Mouse (Mus musculus): ENCODE measurements at regions not wholly inside any gene's neighbourhood (a gene's known extent, or its start where the extent isn't known, plus 50 kb on each side); places are given as distances from the start of the nearest gene placed in this dataset.
A peak's percentile ranks its signal among the peaks of the same experiment; 100 is the strongest.

DNA sequence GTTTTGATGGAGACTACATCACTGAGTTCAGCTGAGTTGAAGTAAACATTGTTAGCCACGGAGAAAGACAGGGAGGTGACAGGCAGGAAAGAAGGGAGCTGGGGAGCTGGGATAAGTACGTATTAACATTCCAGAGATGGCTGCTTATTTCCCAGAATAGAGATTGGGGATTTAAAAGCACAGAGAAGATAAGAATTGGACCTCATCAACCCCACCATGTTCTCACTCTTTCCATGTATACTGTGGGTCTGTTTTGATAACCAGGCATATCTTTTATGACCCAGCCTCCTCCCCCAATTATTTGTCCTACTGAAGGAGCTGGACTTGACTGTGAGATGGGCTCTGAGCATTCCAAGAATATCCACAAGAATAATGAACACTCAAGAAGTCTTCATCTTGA lies 61.4 kb upstream of the Cd28 start:
- 17% methylated on average over 2 of the region's 2 CpGs for WGBS
- Histone ChIP-seq H3K4me3 (ENCODE audit: low read length) (no peak overlapping the region), H3K27me3 (ENCODE audit: control insufficient read depth, insufficient read depth, low read depth, low read length) (no peaks in the 10 kb centered on the region), H3K4me2 (ENCODE audit: low read depth, low read length) (no peak overlapping the region), H3K9me3 (ENCODE audit: control insufficient read depth, low read length) (no peaks in the 10 kb centered on the region), H3K9ac (ENCODE audit: low read length) (no peak overlapping the region), H3K27ac (ENCODE audit: low read length) (no peak overlapping the region), H3K4me1 (replicated peaks; ENCODE audit: control insufficient read depth, insufficient read depth, low read length) (peaks cover 15% of the 10 kb centered on the region; the same call in 1 of the 2 replicates), H3K36me3 (ENCODE audit: control insufficient read depth, insufficient read depth, low read length) (no peaks in the 10 kb centered on the region)
- ATAC-seq (ENCODE audit: low read depth), result no peak

DNA sequence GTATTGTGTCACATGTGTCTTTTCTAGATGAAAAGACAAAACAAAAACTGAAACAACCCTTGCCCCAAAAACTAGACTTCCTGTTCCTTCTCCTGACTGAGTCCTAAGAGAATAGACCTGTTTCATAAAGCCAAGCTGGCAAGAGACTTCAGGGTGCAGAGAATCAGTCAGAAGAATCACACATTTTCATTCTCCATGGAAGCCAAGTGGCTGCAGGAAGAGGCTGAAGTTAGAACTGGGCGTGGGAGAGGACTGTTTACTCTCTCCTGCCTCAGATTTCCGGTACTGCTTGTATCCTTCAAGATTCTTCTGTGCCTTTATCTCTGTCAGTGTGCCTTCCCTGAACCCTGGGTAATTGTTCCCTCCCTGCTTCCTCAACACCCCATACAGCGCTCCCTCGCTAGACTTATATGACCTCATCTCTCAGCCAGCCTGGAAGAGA lies 64.0 kb upstream of the Cd28 start:
- no peak overlapping the region for H3K4me2 ChIP-seq (ENCODE audit: low read depth, low read length)
- WGBS, result 13% methylated on average over 4 of the region's 4 CpGs
- H3K4me1 ChIP-seq (replicated peaks; ENCODE audit: control insufficient read depth, insufficient read depth, low read length), result peaks cover 14% of the 10 kb centered on the region; the same call in 1 of the 2 replicates
- peak; percentile 88 for ATAC-seq (ENCODE audit: low read depth)
- H3K4me3 ChIP-seq (ENCODE audit: low read length), result no peak overlapping the region
- H3K27me3 ChIP-seq (ENCODE audit: control insufficient read depth, insufficient read depth, low read depth, low read length), result no peaks in the 10 kb centered on the region
- H3K9me3 ChIP-seq (ENCODE audit: control insufficient read depth, low read length), result no peaks in the 10 kb centered on the region
- H3K36me3 ChIP-seq (ENCODE audit: control insufficient read depth, insufficient read depth, low read length), result no peaks in the 10 kb centered on the region
- H3K9ac ChIP-seq (ENCODE audit: low read length), result no peak overlapping the region
- peak overlapping the region; percentile 23; the same call in 1 of the 2 replicates for H3K27ac ChIP-seq (ENCODE audit: low read length)

DNA sequence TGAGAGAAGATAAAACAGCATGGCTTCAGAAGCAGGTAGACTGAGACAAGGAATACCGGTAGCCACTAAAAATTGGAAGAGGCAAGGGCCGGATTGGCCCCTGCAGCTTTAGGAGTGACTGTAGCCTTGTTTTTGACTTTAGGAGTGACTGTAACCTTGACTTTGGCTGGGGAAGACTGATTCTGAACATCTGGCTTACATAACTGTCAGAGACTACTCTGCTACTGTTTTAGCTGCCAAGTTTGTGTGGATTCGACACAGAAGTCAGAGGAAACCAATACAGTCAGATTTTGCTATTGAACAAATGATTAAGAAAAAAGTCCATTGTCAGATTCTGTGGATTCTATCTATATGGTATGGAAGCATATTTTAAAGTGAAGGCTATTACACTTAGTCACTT lies 66.4 kb upstream of the Cd28 start:
- H3K4me3 ChIP-seq (ENCODE audit: low read length), result no peak overlapping the region
- H3K9me3 ChIP-seq (ENCODE audit: control insufficient read depth, low read length), result no peaks in the 10 kb centered on the region
- no peaks in the 10 kb centered on the region for H3K27me3 ChIP-seq (ENCODE audit: control insufficient read depth, insufficient read depth, low read depth, low read length)
- no peak overlapping the region for H3K9ac ChIP-seq (ENCODE audit: low read length)
- no peak overlapping the region for H3K27ac ChIP-seq (ENCODE audit: low read length)
- ATAC-seq (ENCODE audit: low read depth), result no peak; the same call in 1 of the 2 replicates
- 51% methylated on average over 3 of the region's 3 CpGs for WGBS
- H3K36me3 ChIP-seq (ENCODE audit: control insufficient read depth, insufficient read depth, low read length), result no peaks in the 10 kb centered on the region
- no peak overlapping the region for H3K4me2 ChIP-seq (ENCODE audit: low read depth, low read length)
- H3K4me1 ChIP-seq (replicated peaks; ENCODE audit: control insufficient read depth, insufficient read depth, low read length), result peaks cover 10% of the 10 kb centered on the region; the same call in 1 of the 2 replicates

DNA sequence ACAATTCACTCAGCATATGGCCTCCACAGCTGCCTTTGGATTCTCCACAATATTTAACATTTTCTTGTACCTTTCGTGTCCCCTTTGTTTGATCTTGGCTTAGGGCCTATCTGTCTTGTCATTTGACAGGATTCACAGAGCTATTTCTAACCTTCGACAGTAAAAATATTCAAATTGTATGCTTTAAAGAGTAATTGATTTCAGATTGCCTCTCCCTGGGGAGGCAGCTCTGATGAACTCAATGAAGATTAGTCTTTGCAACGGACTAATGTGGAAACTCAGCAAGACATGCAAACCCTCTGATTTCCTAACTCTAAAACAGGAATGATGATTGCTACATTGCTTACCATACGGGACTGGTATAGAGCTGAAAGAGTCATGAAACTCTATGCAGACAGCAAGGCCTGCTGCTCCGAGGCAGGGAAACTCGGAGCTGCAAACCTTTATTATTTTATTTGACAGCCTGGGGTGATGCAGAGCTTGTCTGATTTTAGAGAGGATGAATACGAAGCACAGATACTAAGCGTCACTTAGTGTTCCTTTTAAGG lies 67.2 kb upstream of the Cd28 start:
- no peak overlapping the region for H3K4me3 ChIP-seq (ENCODE audit: low read length)
- no peaks in the 10 kb centered on the region for H3K27me3 ChIP-seq (ENCODE audit: control insufficient read depth, insufficient read depth, low read depth, low read length)
- 72% methylated on average over 8 of the region's 8 CpGs for WGBS
- H3K36me3 ChIP-seq (ENCODE audit: control insufficient read depth, insufficient read depth, low read length), result no peaks in the 10 kb centered on the region
- ATAC-seq (ENCODE audit: low read depth), result no peak
- H3K4me2 ChIP-seq (ENCODE audit: low read depth, low read length), result no peak overlapping the region
- H3K9ac ChIP-seq (ENCODE audit: low read length), result no peak overlapping the region
- H3K9me3 ChIP-seq (ENCODE audit: control insufficient read depth, low read length), result no peaks in the 10 kb centered on the region
- no peak overlapping the region for H3K27ac ChIP-seq (ENCODE audit: low read length)
- H3K4me1 ChIP-seq (replicated peaks; ENCODE audit: control insufficient read depth, insufficient read depth, low read length), result peaks cover 10% of the 10 kb centered on the region; the same call in 1 of the 2 replicates

DNA sequence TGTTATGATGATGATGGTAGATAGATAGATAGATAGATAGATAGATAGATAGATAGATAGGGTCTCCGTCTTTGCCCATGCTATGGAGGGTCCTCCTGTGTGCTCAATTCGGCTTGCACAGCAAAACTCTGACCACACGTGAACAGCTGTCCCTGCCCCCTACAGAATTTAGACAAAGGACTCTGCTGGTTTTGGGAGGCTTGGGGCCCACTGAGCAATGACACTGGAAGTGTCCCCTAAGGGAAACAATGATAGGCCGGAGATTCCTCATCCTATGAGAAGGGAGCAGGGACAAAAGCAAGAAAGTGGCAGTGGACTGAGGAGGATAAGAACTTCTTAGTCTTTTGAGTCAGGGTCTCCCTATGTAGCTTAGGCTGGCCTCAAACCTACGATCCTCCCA lies 69.8 kb upstream of the Cd28 start:
- ATAC-seq (ENCODE audit: low read depth), result no peak
- 83% methylated on average over 5 of the region's 5 CpGs for WGBS

GRCm38 (mm10) chr1:60646174-60646573 lies 70.4 kb upstream of the Cd28 start:
- H3K36me3 ChIP-seq (ENCODE audit: control insufficient read depth, insufficient read depth, low read length), result no peaks in the 10 kb centered on the region
- ATAC-seq (ENCODE audit: low read depth), result peak; percentile 35; the same call in 1 of the 2 replicates
- no peak overlapping the region for H3K4me2 ChIP-seq (ENCODE audit: low read depth, low read length)
- H3K4me3 ChIP-seq (ENCODE audit: low read length), result no peak overlapping the region
- 39% methylated on average over 5 of the region's 5 CpGs for WGBS
- no peak overlapping the region for H3K27ac ChIP-seq (ENCODE audit: low read length)
- H3K4me1 ChIP-seq (replicated peaks; ENCODE audit: control insufficient read depth, insufficient read depth, low read length), result peaks cover 5% of the 10 kb centered on the region; the same call in 1 of the 2 replicates
- no peaks in the 10 kb centered on the region for H3K27me3 ChIP-seq (ENCODE audit: control insufficient read depth, insufficient read depth, low read depth, low read length)
- no peak overlapping the region for H3K9ac ChIP-seq (ENCODE audit: low read length)
- H3K9me3 ChIP-seq (ENCODE audit: control insufficient read depth, low read length), result no peaks in the 10 kb centered on the region

More for the DNA sequence above, 69.8 kb upstream of the Cd28 start:
- H3K27ac ChIP-seq (ENCODE audit: low read length), result no peak overlapping the region
- peaks cover 5% of the 10 kb centered on the region; the same call in 1 of the 2 replicates for H3K4me1 ChIP-seq (replicated peaks; ENCODE audit: control insufficient read depth, insufficient read depth, low read length)
- H3K4me2 ChIP-seq (ENCODE audit: low read depth, low read length), result no peak overlapping the region
- H3K4me3 ChIP-seq (ENCODE audit: low read length), result no peak overlapping the region
- H3K9me3 ChIP-seq (ENCODE audit: control insufficient read depth, low read length), result no peaks in the 10 kb centered on the region
- H3K36me3 ChIP-seq (ENCODE audit: control insufficient read depth, insufficient read depth, low read length), result no peaks in the 10 kb centered on the region
- no peaks in the 10 kb centered on the region for H3K27me3 ChIP-seq (ENCODE audit: control insufficient read depth, insufficient read depth, low read depth, low read length)
- H3K9ac ChIP-seq (ENCODE audit: low read length), result no peak overlapping the region

DNA sequence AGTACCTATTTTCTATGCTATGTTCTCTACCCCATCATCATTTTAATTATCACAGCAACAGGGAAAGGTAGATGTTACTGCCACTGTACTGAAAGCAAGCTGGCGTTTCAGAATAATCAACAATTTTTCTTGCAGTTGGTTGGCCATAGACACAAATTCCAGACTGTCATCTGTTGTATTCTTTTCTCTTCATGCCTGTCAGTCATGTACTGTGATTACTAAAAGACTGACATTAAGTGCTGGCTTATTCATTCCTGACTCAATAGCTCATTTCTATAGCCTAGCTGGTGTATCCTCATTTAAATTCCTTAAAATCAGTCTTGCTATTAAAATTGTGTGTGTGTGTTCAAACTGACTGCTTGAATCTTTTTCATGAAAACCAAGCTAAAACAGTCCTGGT lies 71.4 kb upstream of the Cd28 start:
- H3K4me3 ChIP-seq (ENCODE audit: low read length), result no peak overlapping the region
- no peaks in the 10 kb centered on the region for H3K36me3 ChIP-seq (ENCODE audit: control insufficient read depth, insufficient read depth, low read length)
- H3K4me1 ChIP-seq (replicated peaks; ENCODE audit: control insufficient read depth, insufficient read depth, low read length), result 0 out of 2 replicates have a peak, but pooled peaks cover 2% of the 10 kb centered on the region
- no peak overlapping the region for H3K9ac ChIP-seq (ENCODE audit: low read length)
- ATAC-seq (ENCODE audit: low read depth), result no peak
- H3K27me3 ChIP-seq (ENCODE audit: control insufficient read depth, insufficient read depth, low read depth, low read length), result no peaks in the 10 kb centered on the region
- H3K4me2 ChIP-seq (ENCODE audit: low read depth, low read length), result no peak overlapping the region
- WGBS, result 83% methylated on average over 1 of the region's 1 CpGs
- H3K9me3 ChIP-seq (ENCODE audit: control insufficient read depth, low read length), result no peaks in the 10 kb centered on the region
- H3K27ac ChIP-seq (ENCODE audit: low read length), result no peak overlapping the region

GRCm38 (mm10) chr1:60642761-60643160 lies 73.8 kb upstream of the Cd28 start:
- no peaks in the 10 kb centered on the region for H3K9me3 ChIP-seq (ENCODE audit: control insufficient read depth, low read length)
- H3K4me1 ChIP-seq (replicated peaks; ENCODE audit: control insufficient read depth, insufficient read depth, low read length), result 0 out of 2 replicates have a peak, but pooled peaks cover 2% of the 10 kb centered on the region
- no peak overlapping the region for H3K4me3 ChIP-seq (ENCODE audit: low read length)
- 0 out of 2 replicates have a peak overlapping the region, but pooled peaks have one; percentile 9 for H3K27ac ChIP-seq (ENCODE audit: low read length)
- H3K27me3 ChIP-seq (ENCODE audit: control insufficient read depth, insufficient read depth, low read depth, low read length), result no peaks in the 10 kb centered on the region
- H3K9ac ChIP-seq (ENCODE audit: low read length), result no peak overlapping the region
- ATAC-seq (ENCODE audit: low read depth), result no peak
- 45% methylated on average over 3 of the region's 3 CpGs for WGBS
- H3K36me3 ChIP-seq (ENCODE audit: control insufficient read depth, insufficient read depth, low read length), result no peaks in the 10 kb centered on the region
- no peak overlapping the region for H3K4me2 ChIP-seq (ENCODE audit: low read depth, low read length)

DNA sequence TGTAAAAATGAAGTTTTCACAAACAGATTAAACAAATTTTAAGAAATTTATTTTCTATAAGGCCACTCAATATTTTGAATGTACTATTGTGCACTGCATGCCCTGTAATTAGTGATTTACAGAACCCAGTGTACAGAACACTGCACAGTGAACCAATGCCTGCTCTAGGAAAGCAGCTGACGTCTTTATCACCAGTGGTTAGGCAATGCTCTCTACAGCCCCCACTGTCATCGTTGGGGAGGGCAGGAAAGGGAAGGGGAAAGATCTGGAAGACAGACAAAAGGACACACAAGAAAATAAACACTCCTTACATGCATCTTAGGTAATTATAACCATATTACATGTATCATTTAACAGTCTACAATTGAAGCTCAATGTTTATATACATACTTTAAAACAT lies 74.4 kb upstream of the Cd28 start:
- Histone ChIP-seq H3K9ac (ENCODE audit: low read length) (no peak overlapping the region), H3K4me3 (ENCODE audit: low read length) (no peak overlapping the region), H3K4me1 (replicated peaks; ENCODE audit: control insufficient read depth, insufficient read depth, low read length) (0 out of 2 replicates have a peak, but pooled peaks cover 2% of the 10 kb centered on the region), H3K4me2 (ENCODE audit: low read depth, low read length) (no peak overlapping the region), H3K27ac (ENCODE audit: low read length) (no peak overlapping the region), H3K36me3 (ENCODE audit: control insufficient read depth, insufficient read depth, low read length) (no peaks in the 10 kb centered on the region), H3K9me3 (ENCODE audit: control insufficient read depth, low read length) (no peaks in the 10 kb centered on the region), H3K27me3 (ENCODE audit: control insufficient read depth, insufficient read depth, low read depth, low read length) (no peaks in the 10 kb centered on the region)
- WGBS, result 23% methylated on average over 2 of the region's 2 CpGs
- ATAC-seq (ENCODE audit: low read depth), result peak; percentile 80
